Mouse (Mus musculus) ES-Bruce4 (cell line): Measurements from ENCODE around the gene Csrnp3.

Source experiments
- CTCF ChIP-seq: IDR thresholded peaks from one replicate; pipeline ENCODE4 v1.8.1; 2011; ENCODE audit warnings: low read depth, low read length
- POLR2A ChIP-seq: IDR thresholded peaks from one replicate; pipeline ENCODE4 v1.8.1; 2011; ENCODE audit warnings: low read length; ENCODE audit not compliant: insufficient read depth

DNA sequence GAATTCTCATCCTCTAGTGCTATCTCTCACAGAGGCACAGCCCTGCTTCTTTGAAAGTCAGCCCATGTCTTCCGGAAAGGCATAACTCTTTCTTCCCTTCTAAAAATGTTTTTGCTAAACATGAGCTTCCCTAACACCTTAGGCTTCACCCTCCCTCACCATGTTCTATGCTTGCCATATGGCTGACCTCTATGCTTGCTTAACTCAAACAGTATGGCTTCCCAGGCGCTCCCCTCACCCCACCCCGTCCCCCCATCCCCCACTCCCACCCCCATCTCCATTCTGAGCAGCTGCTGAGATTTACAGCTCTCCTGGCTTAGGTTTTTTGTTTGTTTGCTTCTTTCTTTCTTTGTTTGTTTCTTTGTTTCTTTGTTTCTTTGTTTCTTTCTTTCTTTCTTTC is 3.2 kb upstream of the Csrnp3 start:
- TF ChIP-seq CTCF (no peak), POLR2A (no peak)
